Mouse (Mus musculus) bone marrow macrophage, adult 2 months (primary cell): ENCODE results near the gene Sos2.

Source experiments
- CTCF ChIP-seq: IDR thresholded peaks from 2 replicates; pipeline ENCODE4 v1.5.1; 2012; ENCODE audit warnings: low read depth, mild to moderate bottlenecking, low read length, moderate library complexity
- POLR2A ChIP-seq: IDR thresholded peaks from 2 replicates; pipeline ENCODE4 v1.6.1; 2012; ENCODE audit warnings: mild to moderate bottlenecking, low read depth, low read length, borderline replicate concordance

DNA sequence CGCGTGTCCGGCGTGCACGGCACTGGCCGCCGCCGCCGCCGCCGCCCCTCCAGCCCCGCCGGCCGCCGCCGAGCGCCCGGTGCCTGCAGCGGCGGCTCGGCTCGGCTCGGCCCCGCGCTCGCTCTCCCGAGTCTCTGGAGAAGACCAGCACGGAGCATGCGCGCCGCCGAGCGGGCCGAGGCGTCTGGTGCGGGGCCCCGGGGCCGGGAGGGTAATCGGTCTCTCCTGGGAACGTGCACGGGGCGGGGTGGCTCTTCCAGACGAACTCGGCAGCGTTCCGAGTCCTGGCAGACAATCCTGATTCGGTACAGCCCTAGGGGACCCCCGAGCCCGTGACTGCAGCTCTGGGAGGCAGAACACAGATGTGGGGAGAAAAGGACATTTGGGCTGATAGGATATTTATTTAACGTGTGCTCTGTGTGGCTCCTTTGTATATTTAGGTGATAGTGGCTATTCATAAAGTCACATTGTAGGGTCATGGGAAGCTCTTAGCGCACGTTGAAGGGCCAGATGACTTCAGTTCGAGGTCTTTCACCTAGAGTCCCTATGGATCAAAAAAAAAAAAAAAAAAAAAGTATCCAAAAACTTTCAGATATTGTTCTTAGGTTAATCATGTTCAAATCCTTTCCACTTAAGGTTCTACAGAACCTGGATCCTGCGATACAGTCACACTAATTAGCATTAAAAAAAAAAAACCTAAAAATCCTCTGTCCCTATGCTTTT lies 574 bp upstream of the Sos2 start:
- TF ChIP-seq POLR2A: no peak
- TF ChIP-seq CTCF: no peak
